ENCODE assay signal across 15 mouse cellular contexts in the genomic region with DNA sequence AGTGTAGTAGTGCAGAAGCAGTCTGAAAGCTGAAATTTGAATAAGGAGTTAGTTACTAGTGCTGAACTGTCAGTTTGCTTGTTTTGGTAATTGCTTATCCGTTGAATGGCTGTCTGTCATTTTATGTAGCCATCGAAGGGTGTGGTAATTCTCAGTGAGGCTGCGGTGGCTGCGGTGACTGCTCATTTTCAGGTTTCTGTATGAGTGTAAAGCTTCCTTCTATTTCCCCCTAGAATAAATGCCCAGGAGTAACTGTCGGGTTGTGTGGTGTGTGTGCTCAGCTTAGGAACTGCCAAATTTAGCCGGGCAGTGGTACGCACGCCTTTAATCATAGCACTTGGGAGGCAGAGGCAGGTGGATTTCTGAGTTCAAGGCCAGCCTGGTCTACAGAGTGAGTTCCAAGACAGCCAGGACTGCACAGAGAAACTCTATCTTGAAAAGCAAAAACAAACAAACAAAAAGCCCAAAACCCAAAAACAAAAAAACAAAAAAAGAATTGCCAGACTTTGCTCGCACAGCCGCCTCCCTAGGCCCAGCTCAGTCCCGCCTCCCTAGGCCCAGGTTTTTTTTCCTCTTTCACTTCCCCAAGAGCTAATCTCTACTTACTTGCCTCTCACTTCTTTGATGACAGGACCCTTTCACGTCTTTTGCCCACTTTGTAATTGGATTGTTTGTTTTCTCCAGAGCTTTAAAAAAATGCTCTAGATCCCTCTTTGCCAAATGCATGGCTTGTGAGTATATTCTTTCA. TPM values are rescaled to one million over a fixed set of nuclear protein-coding genes. Genes with fewer than 3 reads are reported as not detected.
DNase-seq lines count a peak whose midpoint lies in the region; ATAC-seq and TF ChIP-seq lines count a peak whose summit lies in the region.
"Had no signal": no experiment of that assay in that cellular context is flagged by ENCODE, and none has a peak within 500 bp of the region (broad histone marks: within the 10 kb centered on the region; RNA-seq: fewer than 3 reads in every experiment).

No protein-coding gene starts in this region.

- intact Hi-C loops in heart, adult 2 months (cut with DNase I): no loop called here

- no peak for TF ChIP-seq EP300 in heart, adult 2 months (IDR thresholded peaks at IDR 0.05; ENCODE audit: insufficient read depth, low read depth, low read length)

- H3K9ac ChIP-seq in forebrain, embryonic 15.5 days (replicated peaks): no peak overlapping the region; the same call in 1 of the 2 replicates
- H3K9ac ChIP-seq in forebrain, embryonic 14.5 days (ENCODE audit: low read length): no peak overlapping the region
- no peak overlapping the region for H3K9ac ChIP-seq in heart, adult 2 months (ENCODE audit: low read depth, low read length)
- H3K9ac ChIP-seq: forebrain, postnatal 0 days; hindbrain, embryonic 13.5 days; neural tube, embryonic 15.5 days had no signal

- no peak for TF ChIP-seq CTCF in heart, adult 2 months (IDR thresholded peaks at IDR 0.05)

- H3K36me3 ChIP-seq in forebrain, embryonic 15.5 days: no peaks in the 10 kb centered on the region
- H3K36me3 ChIP-seq in forebrain, embryonic 14.5 days (ENCODE audit: control insufficient read depth, insufficient read depth, low read length): no peaks in the 10 kb centered on the region
- H3K36me3 ChIP-seq in heart, adult 2 months (ENCODE audit: control insufficient read depth, insufficient read depth, low read length): no peaks in the 10 kb centered on the region
- H3K36me3 ChIP-seq: hindbrain, embryonic 13.5 days; neural tube, embryonic 15.5 days had no signal

- no peak for ATAC-seq in forebrain, embryonic 15.5 days (replicated peaks)
- no peak for ATAC-seq in forebrain, embryonic 14.5 days
- ATAC-seq in CD4-positive, CD25-positive, alpha-beta regulatory T cell, adult 4 months: peak; percentile 94
- ATAC-seq in megakaryocyte-erythroid progenitor cell, adult 5-6 weeks (replicated peaks; ENCODE audit: low FRiP score, low TSS enrichment, poor library complexity, severe bottlenecking): peak; percentile 61
- ATAC-seq: forebrain, postnatal 0 days had no signal

- peaks cover 48% of the 10 kb centered on the region for H3K4me1 ChIP-seq in forebrain, embryonic 15.5 days
- peaks cover 5% of the 10 kb centered on the region; the same call in 1 of the 2 replicates for H3K4me1 ChIP-seq in forebrain, embryonic 14.5 days (ENCODE audit: control insufficient read depth, insufficient read depth, low read length)
- no peaks in the 10 kb centered on the region for H3K4me1 ChIP-seq in heart, adult 2 months (ENCODE audit: control insufficient read depth, insufficient read depth, low read length)

- H3K27ac ChIP-seq in forebrain, embryonic 15.5 days (replicated peaks): peak overlapping the region; percentile 36; the same call in 1 of the 2 replicates
- no peak overlapping the region for H3K27ac ChIP-seq in forebrain, embryonic 14.5 days (ENCODE audit: low read depth, low read length)
- H3K27ac ChIP-seq in heart, adult 2 months: no peak overlapping the region
- H3K27ac ChIP-seq: hindbrain, embryonic 13.5 days; neural tube, embryonic 15.5 days had no signal

- no peak overlapping the region for H3K4me3 ChIP-seq in forebrain, embryonic 15.5 days
- no peak overlapping the region for H3K4me3 ChIP-seq in forebrain, embryonic 14.5 days (ENCODE audit: low read depth, low read length)
- H3K4me3 ChIP-seq in heart, adult 2 months: no peak overlapping the region
- H3K4me3 ChIP-seq: hindbrain, embryonic 13.5 days; neural tube, embryonic 15.5 days had no signal

- no peak overlapping the region for H3K4me2 ChIP-seq in forebrain, embryonic 15.5 days (replicated peaks)
- no peak overlapping the region for H3K4me2 ChIP-seq in forebrain, embryonic 14.5 days (ENCODE audit: low read length)
- H3K4me2 ChIP-seq: hindbrain, embryonic 13.5 days; neural tube, embryonic 15.5 days had no signal

- H3K79me2 ChIP-seq in heart, adult 2 months (replicated peaks; ENCODE audit: control insufficient read depth, insufficient read depth, low read length): peaks cover 4% of the 10 kb centered on the region

- no peak for DNase-seq in forebrain, embryonic 14.5 days (ENCODE audit: low spot score)
- peak; percentile 92 for DNase-seq in induced T-regulatory cell, adult 2 months (ENCODE audit: low read depth)
- no peak for DNase-seq in heart, adult 2 months
- DNase-seq in layer of hippocampus, adult 8-10 months (ENCODE audit: low spot score in 2 of 2): no peak
- no peak for DNase-seq in cerebellum, postnatal 14 days
- DNase-seq: cerebellum, adult 18-20 months; forebrain, postnatal 0 days; kidney, adult 9 months; lung, postnatal 4 days had no signal

- H3K9me3 ChIP-seq in forebrain, embryonic 15.5 days: no peaks in the 10 kb centered on the region
- no peaks in the 10 kb centered on the region for H3K9me3 ChIP-seq in forebrain, embryonic 14.5 days (replicated peaks; ENCODE audit: control insufficient read depth, low read length)
- H3K9me3 ChIP-seq: G1E; hindbrain, embryonic 13.5 days; neural tube, embryonic 15.5 days had no signal

- TF ChIP-seq POLR2A in heart, adult 2 months (IDR thresholded peaks at IDR 0.05; ENCODE audit: insufficient read depth, low read depth, low read length): no peak

- H3K27me3 ChIP-seq in forebrain, embryonic 15.5 days: no peaks in the 10 kb centered on the region
- H3K27me3 ChIP-seq in forebrain, embryonic 14.5 days (replicated peaks; ENCODE audit: control insufficient read depth, insufficient read depth, low read length): no peaks in the 10 kb centered on the region
- no peaks in the 10 kb centered on the region for H3K27me3 ChIP-seq in heart, adult 2 months (ENCODE audit: control insufficient read depth, insufficient read depth, low read length)
- H3K27me3 ChIP-seq: hindbrain, embryonic 13.5 days; neural tube, embryonic 15.5 days had no signal

- 59% methylated on average over 12 of the region's 12 CpGs for WGBS in forebrain, embryonic 15.5 days
- WGBS in forebrain, embryonic 14.5 days: 66% methylated on average over 12 of the region's 12 CpGs
- WGBS in heart, adult 2 months: 86% methylated on average over 12 of the region's 12 CpGs

RNA-seq across cellular contexts. Expression of a gene that starts 6.4 kb away (rescaled TPM):
- polyA plus RNA-seq in forebrain, embryonic 15.5 days (2015; fragmentation: Nextera tagmentation; extraction: Ambion mirVana): 73.6 and 81.7 TPM in 2 replicates
- polyA plus RNA-seq in forebrain, embryonic 14.5 days (2014; fragmentation: Nextera tagmentation; extraction: Ambion mirVana): 80.6 and 90.8 TPM in 2 replicates
- polyA plus RNA-seq in CD4-positive, CD25-positive, alpha-beta regulatory T cell, adult 4 months (2017; shearing (Covaris generic)): 100 to 1,000 TPM; 135 to 144 TPM
- total RNA-seq in megakaryocyte-erythroid progenitor cell, adult 5-6 weeks (2014; fragmentation: Nextera tagmentation): 72.5 and 90.8 TPM in 2 replicates
- 149 and 178 TPM in 2 replicates for total RNA-seq in megakaryocyte-erythroid progenitor cell, adult 5-6 weeks (2017)
- total RNA-seq in heart, adult 2 months (2021): 1 to 10 TPM; 7.5 to 8.3 TPM
- 2.8 and 4.6 TPM in 2 replicates for polyA plus RNA-seq in heart, adult 2 months (2012; rRNA removed)
- total RNA-seq in layer of hippocampus, adult 8-10 months (2022): 10 to 100 TPM; 15.5 to 21.1 (median 17.4) TPM

Comparison
In these comparisons a context has a peak if more than half of its experiments do, and no peak if none do; other contexts are left out.
1. ATAC-seq: peak in CD4-positive, CD25-positive, alpha-beta regulatory T cell, adult 4 months (single experiment) and megakaryocyte-erythroid progenitor cell, adult 5-6 weeks (single experiment); none in forebrain, embryonic 15.5 days (single experiment) and forebrain, embryonic 14.5 days (single experiment).
2. RNA of a gene that starts 6.4 kb away (polyA plus RNA-seq): 135 to 144 TPM in CD4-positive, CD25-positive, alpha-beta regulatory T cell, adult 4 months, 80.6 to 90.8 TPM in forebrain, embryonic 14.5 days and 73.6 to 81.7 TPM in forebrain, embryonic 15.5 days; 2.8 to 4.6 TPM in heart, adult 2 months; every median in the first group is over 10 times any median in the second.